Mouse (Mus musculus): Measurements from ENCODE around the gene Spata31d1a.
"Not testable (repeated sequence)": the region's sequence is repeated elsewhere in the genome, so short reads cannot be mapped to it uniquely, and the experiment has no call there.

Gene Spata31d1a

GRCm38 (mm10) chr13:59700137-59700536, 10.0 kb downstream of the Spata31d1a start:
- DNase-seq (ENCODE audit: low read depth, low spot score): not testable (repeated sequence)

- no peak for DNase-seq (ENCODE audit: low read depth, low spot score)
Observed at GRCm38 (mm10) chr13:59699131-59699530, 11.0 kb downstream of the Spata31d1a start.

DNA sequence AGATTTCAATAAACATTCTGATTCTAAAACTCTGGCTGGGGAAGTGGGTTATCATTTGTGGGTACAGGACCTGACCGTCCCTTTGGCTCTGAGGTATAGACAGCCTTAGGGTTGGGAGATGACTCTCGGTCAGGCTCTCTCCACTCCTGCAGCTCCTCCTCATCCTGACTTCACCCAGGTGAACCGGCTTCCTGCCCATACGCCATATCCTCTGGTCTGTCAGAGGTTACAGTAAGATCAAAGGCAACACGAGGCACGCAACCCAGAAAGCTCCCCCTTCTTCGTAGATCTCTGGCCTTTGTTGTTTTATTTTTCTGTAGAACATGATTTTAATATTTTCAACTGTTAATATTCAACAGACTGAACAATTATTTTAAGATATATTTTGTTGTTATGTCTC, 14.3 kb downstream of the Spata31d1a start:
- no peak for DNase-seq (ENCODE audit: low read depth, low spot score)

DNA sequence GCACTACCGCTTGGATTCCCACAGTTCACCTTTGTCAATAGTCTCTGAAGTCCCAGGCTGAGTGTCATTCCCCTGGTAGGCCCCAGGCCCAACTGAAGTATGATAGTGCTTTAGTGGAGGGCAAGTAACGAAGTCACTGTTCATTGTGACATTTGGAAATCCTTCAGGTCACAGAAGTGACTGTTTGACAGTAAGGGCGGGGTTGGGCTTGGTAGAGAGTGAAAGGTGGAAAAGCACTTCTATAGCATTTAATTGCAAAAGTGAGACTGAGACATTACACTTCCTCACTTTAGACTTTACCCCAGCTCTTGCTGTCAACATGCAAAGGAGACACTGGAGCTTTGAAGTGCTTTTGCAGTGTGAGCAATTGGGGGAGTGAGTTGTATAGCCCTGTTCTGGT, 16.1 kb downstream of the Spata31d1a start, which contains the start of gene 4921517D22Rik:
TSS of gene 4921517D22Rik (minus strand) at position 101 of the 400 bp plus-strand sequence.
- no peak for DNase-seq (ENCODE audit: low read depth, low spot score)

- peak; percentile 89 for DNase-seq (ENCODE audit: low read depth, low spot score)
Observed at GRCm38 (mm10) chr13:59691478-59691877, 18.7 kb downstream of the Spata31d1a start.

GRCm38 (mm10) chr13:59690576-59690975, 19.6 kb downstream of the Spata31d1a start:
- DNase-seq (ENCODE audit: low read depth, low spot score): peak; percentile 67

- DNase-seq (ENCODE audit: low read depth, low spot score): no peak
Observed at GRCm38 (mm10) chr13:59689843-59690242, 20.3 kb downstream of the Spata31d1a start.

DNA sequence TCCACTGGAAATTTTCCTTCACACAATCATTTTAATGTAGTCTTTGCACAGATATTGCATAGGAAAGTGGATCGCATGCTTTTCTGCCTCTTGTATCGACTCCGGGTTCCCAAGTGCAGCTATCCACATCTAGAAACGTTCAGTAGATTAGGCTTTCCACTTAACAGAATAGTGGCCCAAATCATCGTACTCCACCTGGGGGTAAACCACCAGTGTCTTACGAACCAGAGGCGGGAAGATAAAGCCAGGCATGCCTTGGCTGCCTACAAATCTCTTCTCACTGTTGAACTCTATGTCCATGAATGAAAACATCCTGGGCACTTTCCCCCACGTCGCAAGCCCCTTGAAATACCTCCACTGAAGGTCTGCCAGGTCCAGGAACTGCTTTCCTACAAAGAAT, 20.8 kb downstream of the Spata31d1a start:
- no peak for DNase-seq (ENCODE audit: low read depth, low spot score)

DNA sequence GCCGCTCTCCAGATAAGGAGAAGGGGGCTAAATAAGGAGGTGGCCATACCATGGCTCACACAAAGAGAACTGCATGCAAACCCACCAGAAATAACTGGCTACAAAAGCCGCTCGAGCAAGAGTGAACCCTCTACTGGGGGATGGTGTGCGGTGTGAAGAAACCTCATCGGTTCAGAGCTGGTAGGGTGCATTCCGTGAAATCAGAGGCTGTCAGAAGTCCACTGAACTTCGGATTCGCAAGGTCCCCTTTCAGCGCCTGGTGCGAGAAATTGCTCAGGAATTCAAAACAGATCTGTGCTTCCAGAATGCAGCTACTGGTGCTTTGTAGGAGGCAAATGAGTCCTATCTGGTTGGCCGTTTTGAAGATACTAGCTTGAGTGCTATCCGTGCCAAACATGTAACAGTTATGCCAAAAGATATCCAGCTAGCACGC, 21.8 kb downstream of the Spata31d1a start:
- DNase-seq (ENCODE audit: low read depth, low spot score): no peak

DNA sequence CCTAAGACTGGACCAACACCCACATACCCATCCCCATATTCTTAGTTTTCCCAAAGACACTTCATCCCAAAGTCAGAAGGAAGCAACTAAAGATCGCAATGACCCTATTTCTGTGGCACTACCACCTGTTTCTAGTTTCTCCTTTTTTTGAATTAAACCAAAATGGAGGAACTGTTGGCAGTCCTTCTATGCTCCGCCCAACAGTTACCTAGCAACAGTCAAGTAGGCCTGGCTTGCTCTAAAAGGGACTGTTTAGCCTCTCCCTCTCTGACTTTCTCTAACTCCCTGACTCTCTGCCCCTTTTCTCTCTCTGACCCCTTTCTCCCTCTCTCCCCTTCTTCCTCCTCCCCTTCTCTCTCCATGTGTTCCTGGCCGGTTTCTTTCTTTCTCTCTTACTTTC, 24.9 kb downstream of the Spata31d1a start:
- DNase-seq (ENCODE audit: low read depth, low spot score): peak; percentile 86

- peak; percentile 83 for DNase-seq (ENCODE audit: low read depth, low spot score)
Observed at GRCm38 (mm10) chr13:59682629-59683028, 27.5 kb downstream of the Spata31d1a start.

DNA sequence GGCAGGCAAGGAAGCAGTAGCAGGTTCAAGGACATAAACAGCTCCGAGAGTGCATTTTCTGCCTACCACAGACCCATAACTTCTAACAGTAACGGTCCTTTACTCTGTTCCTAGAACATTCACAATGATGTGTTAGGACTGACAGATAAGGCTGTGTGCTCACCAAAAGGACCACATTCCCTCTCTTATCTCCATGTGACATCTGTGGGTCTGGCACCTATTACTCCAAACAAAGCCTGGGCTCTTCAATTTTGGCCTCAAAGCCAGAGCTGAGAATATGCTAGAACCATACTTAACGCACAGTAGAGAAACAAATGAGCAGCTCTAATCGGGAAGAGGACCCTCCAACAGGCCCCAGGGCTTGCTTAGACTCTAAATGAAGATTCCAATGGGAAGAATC, 30.2 kb downstream of the Spata31d1a start:
- DNase-seq (ENCODE audit: low read depth, low spot score): peak; percentile 28

DNA sequence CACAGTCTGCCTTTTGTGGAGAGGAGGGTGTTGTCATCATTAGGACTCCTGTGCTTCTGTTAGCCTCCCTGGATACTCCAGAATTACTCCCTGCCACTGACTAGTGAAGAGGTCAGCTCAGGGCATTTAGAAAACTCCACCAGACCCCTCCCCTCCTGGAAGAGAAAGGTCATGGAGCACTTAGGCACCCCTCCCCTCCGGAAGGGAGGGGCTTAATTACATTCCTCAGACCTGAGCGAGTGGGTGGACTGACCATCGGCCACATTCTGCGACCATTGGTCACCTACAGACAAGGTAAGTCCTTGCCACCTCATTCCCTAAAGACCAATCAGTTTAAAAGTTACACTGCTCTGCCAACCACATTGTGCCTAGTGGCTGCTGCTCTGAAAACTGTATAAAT, 30.8 kb downstream of the Spata31d1a start:
- DNase-seq (ENCODE audit: low read depth, low spot score): peak; percentile 89

DNA sequence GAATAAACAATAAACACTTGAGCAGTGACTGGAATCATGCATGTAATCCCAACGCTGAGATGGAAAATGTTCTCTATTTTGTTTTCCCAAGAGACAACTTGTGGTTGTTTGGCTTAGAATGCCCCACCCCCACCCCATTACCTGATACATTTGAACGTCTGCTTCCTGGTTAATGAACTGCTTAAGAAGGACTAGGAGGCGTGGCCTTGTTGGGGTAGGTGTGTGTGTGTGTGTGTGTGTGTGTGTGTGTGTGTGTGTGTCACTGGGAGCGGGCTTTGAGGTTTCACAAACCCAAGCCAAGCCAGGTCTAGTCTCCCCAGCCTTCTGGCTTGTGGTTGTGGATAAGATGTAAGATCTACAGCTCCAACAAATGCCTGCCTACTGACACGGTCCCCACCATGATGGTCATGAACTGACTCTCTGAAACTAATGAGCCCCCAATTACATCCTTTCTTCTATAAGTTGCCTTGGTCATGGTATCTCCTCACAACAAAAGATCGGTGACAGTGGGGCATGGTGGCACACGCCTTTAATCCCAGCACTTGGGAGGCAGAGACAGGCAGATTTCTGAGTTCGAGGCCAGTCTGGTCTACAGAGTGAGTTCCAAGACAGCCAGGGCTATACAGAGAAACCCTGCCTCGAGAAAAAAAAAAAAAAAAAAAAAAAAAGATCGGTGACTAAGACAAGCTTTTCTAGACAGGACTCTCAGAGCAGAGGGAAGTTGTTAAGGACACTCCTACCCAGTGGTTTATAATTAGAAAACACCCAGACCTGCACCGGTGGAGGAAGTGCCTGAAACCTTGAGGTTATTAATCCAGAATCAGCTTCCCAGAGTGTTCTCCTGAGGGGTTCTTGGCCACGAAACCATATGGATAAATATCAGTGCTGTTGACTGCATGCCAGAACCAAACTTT, 33.6 kb downstream of the Spata31d1a start:
- DNase-seq (ENCODE audit: low read depth, low spot score): peak; percentile 68

GRCm38 (mm10) chr13:59675151-59676011, 34.7 kb downstream of the Spata31d1a start, which contains the start of gene Golm1:
Gene Golm1, minus strand, starts transcription at chr13:59675811.
- peak; percentile 74 for DNase-seq (ENCODE audit: low read depth, low spot score)

DNA sequence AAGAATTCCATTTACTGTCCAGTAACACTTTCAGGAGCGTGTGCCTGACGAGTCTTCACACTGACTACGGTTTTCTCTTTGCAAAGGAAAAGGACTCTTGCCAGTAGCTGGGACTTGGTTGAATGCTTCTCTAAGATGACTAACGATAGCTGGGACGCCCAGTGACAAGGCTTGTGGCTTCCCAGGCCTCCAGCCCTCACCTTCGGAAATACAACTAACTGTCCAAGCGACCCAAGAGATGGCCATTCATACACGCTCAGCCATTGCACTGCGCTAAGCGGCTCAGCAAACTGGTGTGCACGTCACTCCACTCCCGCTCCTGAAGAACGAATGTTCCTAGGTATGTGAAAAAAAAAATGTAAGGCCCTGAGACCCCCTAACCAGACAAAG, 35.4 kb downstream of the Spata31d1a start:
- DNase-seq (ENCODE audit: low read depth, low spot score): peak; percentile 25

DNA sequence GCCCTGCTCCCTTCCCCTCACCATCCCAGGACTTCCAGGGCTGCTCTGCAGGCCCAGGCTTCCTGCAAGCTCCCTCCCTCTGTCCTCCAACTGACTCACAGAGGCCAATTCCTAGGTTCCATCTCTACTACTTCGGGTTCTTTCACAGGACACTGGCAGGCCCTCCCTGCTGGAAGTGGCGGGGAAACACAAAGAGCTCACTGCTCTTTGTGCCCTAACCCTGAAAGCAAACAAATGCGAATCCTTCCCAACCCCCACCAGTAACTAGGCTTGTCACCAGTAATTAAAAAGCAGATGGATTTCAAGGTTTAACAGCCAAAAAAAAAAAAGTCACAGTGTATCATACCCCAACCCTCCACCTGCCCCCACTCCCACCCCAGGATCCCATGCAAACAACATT, 35.9 kb downstream of the Spata31d1a start:
- peak; percentile 37 for DNase-seq (ENCODE audit: low read depth, low spot score)

DNA sequence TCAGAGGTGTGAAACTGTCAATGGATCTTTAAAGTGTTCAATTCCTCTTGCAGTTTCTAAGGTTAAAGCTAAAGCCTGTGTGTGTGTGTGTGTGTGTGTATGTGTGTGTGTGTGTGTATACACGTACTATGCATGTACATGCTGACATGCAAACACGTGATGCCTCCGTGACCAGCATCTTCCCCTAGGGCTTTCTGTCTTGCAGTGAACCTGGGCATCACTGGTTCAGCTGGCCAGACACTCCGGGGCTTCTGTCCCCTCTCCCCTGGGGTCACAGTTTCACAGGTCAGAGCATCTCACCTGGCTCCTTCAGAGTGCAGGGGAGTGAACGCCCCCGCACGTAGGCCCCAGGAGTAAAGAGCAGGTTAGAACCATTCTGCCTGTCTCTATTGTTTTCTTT, 36.5 kb downstream of the Spata31d1a start:
- DNase-seq (ENCODE audit: low read depth, low spot score): no peak

DNA sequence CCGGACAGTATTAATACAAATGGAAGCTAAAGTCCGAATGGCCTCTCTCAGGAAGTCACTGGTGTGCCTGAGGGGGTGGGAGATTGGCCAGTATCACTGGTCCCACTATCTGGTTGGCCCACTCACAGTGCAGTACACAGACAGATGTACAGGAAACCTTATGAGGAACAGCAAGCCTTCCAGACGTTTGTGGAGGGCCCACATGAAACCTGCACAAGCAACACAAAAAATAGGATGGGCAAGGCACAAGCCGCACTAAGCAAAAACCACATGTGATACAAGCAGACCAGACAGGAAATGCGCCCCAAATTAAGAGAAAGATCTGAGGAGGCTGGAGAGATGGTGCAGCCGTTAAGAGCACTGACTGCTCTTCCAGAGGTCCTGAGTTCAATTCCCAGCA, 37.9 kb downstream of the Spata31d1a start:
- no peak for DNase-seq (ENCODE audit: low read depth, low spot score)

DNA sequence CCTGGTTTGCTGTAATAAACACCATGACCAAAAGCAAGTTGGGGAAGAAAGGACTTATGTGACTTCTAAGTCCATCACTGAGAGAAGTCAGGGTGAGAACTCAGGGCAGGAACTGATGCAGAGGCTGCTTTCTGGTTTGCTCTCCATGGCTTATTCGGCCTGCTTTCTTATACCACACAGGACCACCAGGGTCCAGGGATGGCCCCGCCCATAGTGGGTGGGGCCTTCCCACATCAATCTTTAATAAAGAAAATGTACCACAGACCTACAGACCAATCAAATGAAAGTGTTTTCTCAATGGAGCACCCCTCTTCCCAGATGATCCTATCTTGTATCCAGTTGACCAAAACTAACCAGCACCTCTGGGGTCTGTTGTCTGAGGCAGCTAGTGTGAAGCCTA, 38.6 kb downstream of the Spata31d1a start:
- peak; percentile 59 for DNase-seq (ENCODE audit: low read depth, low spot score)

- DNase-seq (ENCODE audit: low read depth, low spot score): no peak
Observed at GRCm38 (mm10) chr13:59669946-59670345, 40.2 kb downstream of the Spata31d1a start.

DNA sequence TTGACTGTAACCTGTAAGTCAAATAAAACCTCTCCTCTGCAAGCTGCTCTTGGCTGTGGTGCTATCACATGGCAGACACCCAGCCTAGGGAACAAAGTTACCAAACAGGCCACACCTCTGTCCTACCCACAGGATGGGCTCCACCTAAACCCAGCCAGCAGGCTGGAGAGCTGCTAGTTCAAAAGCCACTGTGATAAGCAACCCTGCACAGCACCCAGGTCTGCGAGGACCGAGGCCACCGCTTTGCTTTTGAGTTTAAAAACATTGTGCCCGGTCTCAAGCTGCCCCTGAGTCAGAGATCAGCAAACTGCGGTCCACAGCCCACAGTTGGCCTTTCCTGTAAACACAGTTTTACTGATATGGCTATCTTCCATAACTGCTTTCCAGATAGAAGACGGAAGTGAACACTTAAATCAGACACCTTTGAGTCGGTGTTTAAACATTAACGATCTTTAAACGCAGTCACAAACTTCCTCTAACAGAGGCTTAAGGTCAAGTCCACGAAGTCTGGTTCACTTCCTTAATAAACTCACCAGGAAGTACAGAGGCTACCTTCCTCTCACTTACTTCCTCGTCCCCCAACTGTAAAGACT, 41.5 kb downstream of the Spata31d1a start:
- DNase-seq (ENCODE audit: low read depth, low spot score): peak; percentile 59

Measured in R1 (cell line).